Mouse (Mus musculus) cerebellum, adult (tissue): ENCODE measurements around the gene Dtx1.
A peak's percentile ranks its signal among the peaks of the same experiment; 100 is the strongest.

Experiments
- ATAC-seq: cut with Nextera tagmentation; 2 replicates; pipeline ENCODE4 v1.9.2; 2017; ENCODE audit warnings: mild to moderate bottlenecking, moderate library complexity, mixed read lengths; ENCODE audit not compliant: insufficient number of reproducible peaks, low FRiP score, low TSS enrichment

The Dtx1 gene

DNA sequence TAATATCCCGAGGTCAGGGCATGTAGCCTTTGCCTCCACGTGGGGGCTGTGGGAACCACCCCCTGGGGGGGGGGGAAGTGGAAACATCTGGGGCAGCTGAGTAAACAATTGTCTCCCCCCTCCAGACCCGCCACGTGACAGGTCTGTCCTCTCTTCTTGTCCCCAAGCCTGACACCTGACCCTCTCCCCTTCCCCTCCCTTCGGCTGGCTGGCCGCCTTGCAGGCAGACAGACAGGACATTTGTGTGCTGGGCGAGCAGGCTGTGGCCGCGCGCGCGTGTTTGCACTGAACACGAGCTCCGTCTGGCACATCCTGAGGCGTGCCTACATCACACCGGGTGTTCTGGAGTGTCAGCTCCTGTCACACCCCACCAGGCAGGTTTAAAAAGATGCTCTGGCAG, 5.2 kb downstream of the Dtx1 start:
- ATAC-seq, result no peak

GRCm38 (mm10) chr5:120704421-120704820, 7.3 kb downstream of the Dtx1 start:
- no peak for ATAC-seq

DNA sequence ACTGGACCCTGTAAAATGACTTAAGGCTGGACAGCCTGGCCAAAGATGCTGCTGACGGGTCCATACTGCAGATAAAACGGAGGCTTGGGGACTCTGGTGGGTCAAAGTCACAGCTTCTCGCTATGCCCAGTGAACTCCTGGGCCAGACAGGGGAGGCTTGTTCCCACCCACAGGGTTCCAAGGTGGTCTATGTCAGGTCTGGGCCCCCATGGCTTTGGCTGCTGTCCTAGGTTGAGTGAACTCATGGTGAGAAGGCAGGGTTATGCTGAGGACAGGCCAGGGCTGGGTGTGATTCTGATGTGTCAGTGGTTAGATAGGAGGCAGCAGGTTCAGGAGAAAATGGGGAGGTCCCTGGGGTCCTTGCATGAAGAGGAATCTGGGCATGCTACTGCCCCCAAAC, 8.1 kb downstream of the Dtx1 start:
- no peak for ATAC-seq

DNA sequence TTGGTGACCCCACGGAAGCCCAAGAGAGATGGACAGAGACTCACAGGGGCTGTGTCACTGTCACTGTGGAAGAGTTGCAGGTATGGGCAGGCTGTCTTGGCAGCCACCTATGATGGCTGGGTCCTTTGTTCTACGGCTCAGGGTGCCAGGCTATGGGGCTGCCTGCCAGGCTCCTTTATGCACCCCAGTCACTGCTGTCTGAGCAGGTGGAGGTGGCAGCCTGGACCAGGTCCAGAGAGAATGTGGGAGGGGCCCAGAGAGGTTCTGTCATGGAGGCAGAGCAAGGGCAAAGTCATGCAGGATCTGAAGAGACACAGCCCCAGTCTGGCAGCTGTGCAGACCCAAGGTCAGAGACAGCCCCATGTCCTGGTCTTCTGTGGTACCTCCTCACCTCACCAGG, 8.8 kb downstream of the Dtx1 start:
- ATAC-seq, result peak; percentile 33; the same call in 1 of the 2 replicates

- ATAC-seq, result no peak
Measured at GRCm38 (mm10) chr5:120702421-120702820, 9.3 kb downstream of the Dtx1 start.

DNA sequence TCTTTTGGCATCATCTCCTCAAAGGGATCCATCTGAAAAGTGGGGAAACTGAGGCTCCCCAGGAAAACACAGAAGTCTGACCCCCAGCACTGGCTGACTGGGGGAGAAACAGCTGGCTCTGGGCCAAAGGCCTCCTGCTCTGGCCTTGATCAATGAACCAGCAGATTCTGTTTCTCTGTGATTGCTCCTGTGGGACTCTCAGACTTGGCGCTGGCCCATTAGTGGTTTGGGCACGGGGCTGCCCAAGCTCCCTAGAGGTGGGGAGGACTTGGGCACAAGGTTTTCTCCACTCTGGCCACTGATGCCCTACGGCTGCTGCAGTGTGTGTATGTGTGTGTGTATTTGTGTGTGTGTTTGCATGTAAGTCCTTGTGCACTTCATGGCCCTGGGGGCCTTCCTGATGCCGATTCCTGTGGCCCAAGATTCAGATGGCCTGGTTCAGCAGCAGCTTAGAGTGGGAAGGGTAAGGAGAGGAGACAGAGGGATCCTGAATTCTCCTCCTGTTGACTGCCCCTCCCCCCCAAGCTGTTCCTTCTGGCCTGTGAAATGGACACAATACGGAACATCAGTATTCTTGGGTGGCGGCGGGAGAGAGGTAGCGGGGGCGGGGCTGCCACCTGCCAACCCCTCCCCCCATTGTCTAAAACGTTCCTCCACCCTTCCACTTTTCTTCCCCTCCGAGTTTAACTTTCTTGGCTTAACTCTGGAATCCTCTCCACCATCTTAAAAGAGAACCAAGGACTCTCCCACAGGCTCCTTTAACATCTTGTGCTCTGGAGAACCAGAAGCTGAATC, 10.5 kb downstream of the Dtx1 start:
- ATAC-seq, result no peak

GRCm38 (mm10) chr5:120698801-120699391, 12.8 kb downstream of the Dtx1 start:
- ATAC-seq, result peak; percentile 18; the same call in 1 of the 2 replicates

- no peak for ATAC-seq
Measured at GRCm38 (mm10) chr5:120698181-120698580, 13.5 kb downstream of the Dtx1 start.

GRCm38 (mm10) chr5:120696865-120697264, 14.9 kb downstream of the Dtx1 start:
- no peak for ATAC-seq

- ATAC-seq, result no peak
Measured at GRCm38 (mm10) chr5:120696057-120696743, 15.5 kb downstream of the Dtx1 start.

- no peak for ATAC-seq
Measured at GRCm38 (mm10) chr5:120694695-120695074, 17.0 kb downstream of the Dtx1 start.

- no peak for ATAC-seq
Measured at GRCm38 (mm10) chr5:120693931-120694694, 17.6 kb downstream of the Dtx1 start.

- ATAC-seq, result no peak
Measured at GRCm38 (mm10) chr5:120692034-120692433, 19.7 kb downstream of the Dtx1 start.

- ATAC-seq, result no peak
Measured at GRCm38 (mm10) chr5:120690417-120690816, 21.3 kb downstream of the Dtx1 start.

DNA sequence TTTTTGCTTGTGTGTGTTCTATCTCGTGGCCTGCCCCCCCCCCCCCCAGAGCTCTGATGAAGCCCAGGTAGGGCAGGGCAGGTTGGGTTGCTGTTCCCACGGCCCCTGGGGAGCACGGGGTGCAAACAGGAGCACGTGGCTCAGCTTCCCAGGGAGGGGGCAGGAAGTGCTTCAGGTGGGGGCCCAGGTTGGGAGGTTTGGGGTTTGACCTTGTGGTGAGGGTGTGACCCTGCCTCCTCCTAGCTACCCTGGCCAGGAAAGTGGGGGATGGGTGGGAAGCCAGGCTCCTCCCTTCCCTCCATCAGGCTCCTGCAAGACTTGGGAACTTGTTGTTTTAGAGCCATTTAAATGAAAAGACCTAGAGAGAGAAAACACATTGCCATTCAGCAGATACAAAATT, 23.3 kb downstream of the Dtx1 start:
- no peak for ATAC-seq

DNA sequence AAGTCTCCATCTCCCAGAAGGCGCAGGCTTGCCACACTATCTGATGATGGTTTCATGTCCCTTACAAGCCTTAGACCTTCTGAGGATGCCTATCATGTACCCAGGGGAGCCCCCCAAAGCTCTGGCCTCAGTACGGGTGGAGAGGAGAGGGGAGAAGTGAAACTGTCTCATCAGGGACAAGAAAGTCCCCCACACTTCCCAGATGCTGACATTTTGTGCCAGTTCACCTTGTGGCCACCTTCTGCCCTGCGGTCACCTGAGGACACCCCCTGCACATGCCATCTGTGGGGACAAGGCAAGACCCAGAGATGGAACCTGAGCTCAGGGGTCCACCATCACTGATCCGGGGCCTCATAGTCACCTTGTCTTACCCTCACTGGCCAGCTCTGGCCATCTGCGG, 23.8 kb downstream of the Dtx1 start:
- no peak for ATAC-seq

- ATAC-seq, result no peak
Measured at GRCm38 (mm10) chr5:120687484-120687851, 24.3 kb downstream of the Dtx1 start.

- ATAC-seq, result no peak
Measured at GRCm38 (mm10) chr5:120686749-120687483, 24.8 kb downstream of the Dtx1 start.

- no peak for ATAC-seq
Measured at GRCm38 (mm10) chr5:120685678-120686077, 26.0 kb downstream of the Dtx1 start.
